Mouse (Mus musculus) MEL (cell line): ENCODE measurements around the gene Rtel1.

Experiments
- CTCF ChIP-seq, 3 experiments: IDR thresholded peaks in 2 of 3; conservative IDR thresholded peaks in 1 of 3; 2 replicates each; pipeline ENCODE4 v1.5.1; 2011 to 2012; ENCODE audit warnings: low read length in 3 of 3, low read depth in 2 of 3, mild to moderate bottlenecking in 2 of 3, improper control_type of control experiment in 1 of 3, inconsistent platforms in 1 of 3, mixed read lengths in 1 of 3, moderate library complexity in 1 of 3; ENCODE audit not compliant: control insufficient read depth in 1 of 3, insufficient read depth in 1 of 3, poor library complexity in 1 of 3, severe bottlenecking in 1 of 3
- GABPA ChIP-seq: IDR thresholded peaks from 2 replicates; pipeline ENCODE4 v1.6.1; 2012; ENCODE audit warnings: low read depth, mild to moderate bottlenecking, inconsistent platforms, low read length, improper control_type of control experiment, moderate library complexity
- MAZ ChIP-seq: IDR thresholded peaks from 2 replicates; pipeline ENCODE4 v1.6.1; 2012; ENCODE audit warnings: low read depth, mild to moderate bottlenecking, inconsistent platforms, low read length, improper control_type of control experiment
- POLR2A ChIP-seq, 2 experiments: IDR thresholded peaks; 2 replicates each; pipeline ENCODE4 v1.6.1; 2011 to 2012; ENCODE audit warnings: low read length in 2 of 2, mild to moderate bottlenecking in 2 of 2, control low read depth in 1 of 2, improper control_type of control experiment in 1 of 2, low read depth in 1 of 2, moderate library complexity in 1 of 2; ENCODE audit not compliant: control insufficient read depth in 1 of 2, insufficient read depth in 1 of 2, poor library complexity in 1 of 2
- POLR2AphosphoS2 ChIP-seq: IDR thresholded peaks from 2 replicates; pipeline ENCODE4 v1.6.1; 2011; ENCODE audit warnings: low read length, improper control_type of control experiment
- POLR2AphosphoS5 ChIP-seq: IDR thresholded peaks from 2 replicates; pipeline ENCODE4 v1.6.1; 2012; ENCODE audit warnings: low read depth, borderline replicate concordance, mild to moderate bottlenecking, inconsistent platforms, low read length, moderate library complexity, mixed read lengths
- RAD21 ChIP-seq: IDR thresholded peaks from 2 replicates; pipeline ENCODE4 v1.6.1; 2011; ENCODE audit warnings: mild to moderate bottlenecking, low read depth, low read length, improper control_type of control experiment
- TBP ChIP-seq: IDR thresholded peaks from 2 replicates; pipeline ENCODE4 v1.8.0; 2011; ENCODE audit warnings: low read depth, low read length, improper control_type of control experiment
- ZC3H11A ChIP-seq: IDR thresholded peaks from 2 replicates; pipeline ENCODE4 v1.6.1; 2012; ENCODE audit warnings: low read depth, mild to moderate bottlenecking, inconsistent platforms, low read length, improper control_type of control experiment

DNA sequence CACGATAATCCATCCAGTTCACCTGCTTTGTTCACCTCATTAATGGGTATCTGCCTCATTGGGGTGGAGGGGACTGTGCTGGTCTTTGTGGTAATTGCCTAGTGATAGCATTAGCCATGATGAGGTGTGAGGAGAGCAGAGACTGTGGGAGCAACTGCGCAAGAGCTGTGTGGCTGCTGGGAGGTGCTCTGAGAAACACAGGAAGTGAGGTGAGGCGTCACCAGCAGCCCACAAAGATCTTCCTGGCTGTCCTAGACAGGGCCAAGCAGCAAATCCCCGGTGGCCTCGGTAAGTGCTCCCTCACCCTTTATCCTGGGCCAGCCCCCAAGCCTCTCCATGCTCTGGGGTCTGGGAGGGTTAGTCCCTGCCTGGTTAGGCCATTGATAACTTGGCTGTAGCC is 61.6 kb downstream of the Rtel1 start:
- TF ChIP-seq RAD21: no peak
- TF ChIP-seq MAZ: no peak
- no peak for TF ChIP-seq POLR2AphosphoS5
- TF ChIP-seq TBP: no peak
- TF ChIP-seq CTCF (IDR thresholded peaks at IDR 0.05 in 2 of 3, conservative IDR thresholded peaks at IDR 0.05 in 1 of 3; ENCODE audit: control insufficient read depth in 1 of 3, insufficient read depth in 1 of 3, low read depth in 2 of 3, low read length in 3 of 3, poor library complexity in 1 of 3, severe bottlenecking in 1 of 3): no peak
- TF ChIP-seq GABPA: no peak
- no peak for TF ChIP-seq ZC3H11A
- no peak for TF ChIP-seq POLR2AphosphoS2
- TF ChIP-seq POLR2A (IDR thresholded peaks at IDR 0.05; ENCODE audit: control insufficient read depth in 1 of 2, insufficient read depth in 1 of 2, low read depth in 1 of 2, low read length in 2 of 2, poor library complexity in 1 of 2): no peak
